Mouse (Mus musculus) stomach, postnatal 0 days (tissue): ENCODE data around the gene Trim8.

ENCODE experiments used
- CTCF ChIP-seq: IDR thresholded peaks from 2 replicates; pipeline ENCODE4 v1.5.1; 2016; ENCODE audit warnings: antibody characterized with exemption, low read depth, mild to moderate bottlenecking, moderate library complexity
- EP300 ChIP-seq: optimal IDR thresholded peaks from 2 replicates; pipeline ENCODE3; 2016; ENCODE audit warnings: antibody characterized with exemption

DNA sequence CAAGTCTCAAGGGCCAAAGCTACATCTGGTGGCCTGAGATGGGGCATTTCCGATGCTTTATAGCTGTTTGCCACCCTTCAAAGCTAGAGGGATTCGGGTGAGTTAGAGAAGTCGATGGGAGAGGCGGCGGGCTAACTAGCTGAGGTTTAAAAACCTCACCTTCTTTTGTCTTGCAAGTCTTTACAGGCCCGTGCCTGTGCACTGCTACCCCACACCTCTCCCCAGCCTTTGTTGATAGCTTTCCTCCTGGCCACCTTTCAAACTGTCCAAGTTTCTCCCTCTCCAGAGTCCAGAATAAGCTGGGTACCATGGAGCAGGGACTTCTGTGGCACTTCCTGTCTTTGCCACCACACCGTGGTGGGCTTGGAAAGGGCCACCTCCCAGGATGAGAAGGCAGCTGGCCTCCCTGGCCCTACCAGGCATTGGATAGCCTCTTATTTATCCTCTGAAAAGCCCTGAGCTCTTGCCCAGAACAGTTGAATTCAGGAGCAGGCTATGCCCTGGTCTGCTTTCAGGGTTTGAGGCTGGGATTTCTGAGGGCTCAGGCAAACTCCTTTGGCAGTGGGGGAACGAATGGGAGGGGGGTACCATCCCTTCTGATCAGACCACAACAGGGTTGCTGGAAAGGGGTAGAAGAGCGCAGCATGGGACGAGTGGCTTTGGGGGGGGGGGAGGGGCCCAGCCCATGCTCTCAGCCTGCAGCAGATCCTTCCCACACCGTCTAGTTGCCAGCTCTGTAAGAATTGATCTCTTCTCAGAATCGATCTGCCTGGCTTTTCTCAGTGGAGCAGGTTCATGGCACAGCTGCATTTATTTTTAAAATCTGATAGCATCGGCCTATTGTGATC, 28.3 kb downstream of the Trim8 start:
- no peak for TF ChIP-seq CTCF
- TF ChIP-seq EP300, result no peak
